Mouse (Mus musculus) adrenal gland (tissue): Measurements from ENCODE around the gene Scg5.

ENCODE experiments used
- intact Hi-C: fragments of 180-260 bp; cut with DNase I; formaldehyde crosslinking; loops from one replicate; pipeline ENCODE4 v1.15.1; 2025

Scg5 gene

DNA sequence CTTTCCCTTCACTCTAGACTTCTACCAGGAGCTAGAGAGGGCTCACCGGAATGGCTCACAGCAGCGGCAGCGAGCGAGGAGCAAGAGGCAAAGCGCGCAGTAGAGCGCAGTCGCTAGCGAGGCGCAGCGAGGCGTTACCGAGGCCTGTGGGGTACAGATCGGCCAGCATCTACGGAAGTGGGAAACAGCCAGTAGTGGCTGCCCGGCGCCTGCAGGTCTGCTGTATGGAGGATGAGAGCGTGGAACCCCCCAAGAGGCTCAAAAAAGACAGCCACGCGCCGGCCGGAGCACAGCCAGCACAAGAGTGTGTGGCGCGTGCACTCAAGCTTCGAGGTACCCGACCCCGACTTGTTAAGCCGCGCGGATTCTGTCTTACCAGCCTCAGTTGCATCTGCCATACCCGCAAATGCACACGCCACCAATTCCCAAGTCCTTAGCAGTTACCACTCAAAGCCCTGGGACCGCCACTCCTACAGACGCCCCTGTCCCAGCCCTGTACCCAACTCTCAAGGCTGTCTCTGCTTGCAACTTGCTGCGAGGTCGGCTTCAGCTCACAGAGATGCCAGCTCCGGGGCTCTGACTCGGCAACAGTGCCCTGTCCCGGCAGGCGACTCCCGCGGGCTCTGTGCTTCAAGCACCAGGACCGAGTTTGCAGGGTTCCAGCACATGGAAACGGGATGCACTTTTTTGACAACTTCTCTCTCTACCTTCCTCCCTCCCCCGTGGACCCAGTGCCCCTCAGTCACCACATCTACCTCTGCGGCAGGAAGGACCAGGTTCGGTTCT is 71.2 kb downstream of the Scg5 start:
- intact Hi-C loops: no loop called here

DNA sequence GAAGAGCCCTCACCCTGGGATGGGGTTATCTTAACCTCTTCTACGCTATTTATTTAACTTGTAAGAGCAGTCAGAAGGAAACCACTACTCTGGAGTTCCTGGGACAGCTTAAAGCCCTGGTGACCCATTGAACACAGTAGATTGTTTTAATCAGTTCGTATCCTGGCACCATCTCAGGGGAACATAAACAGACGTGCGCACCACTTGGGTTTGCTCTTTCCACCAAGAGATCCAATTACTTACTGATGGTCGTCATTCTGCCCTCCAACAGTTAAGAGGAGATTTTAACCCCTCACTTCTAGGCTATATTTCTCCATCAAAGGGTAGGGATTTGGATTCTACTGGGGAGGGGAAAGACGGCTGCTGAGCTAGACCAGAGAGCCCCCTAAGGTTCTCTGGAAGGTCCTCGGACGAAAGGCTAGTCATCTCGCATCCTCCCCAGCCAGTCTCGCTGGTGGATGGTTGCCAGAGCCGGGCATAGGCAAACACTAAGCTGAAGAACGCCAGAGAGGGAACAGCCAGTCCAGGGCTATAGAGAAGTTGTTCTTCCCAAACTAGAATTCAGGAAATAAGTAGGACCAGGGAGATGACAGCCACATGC is 71.9 kb downstream of the Scg5 start:
- intact Hi-C loops: no loop called here

- intact Hi-C loops: no loop called here
Measured at GRCm38 (mm10) chr2:113749721-113750120, 79.2 kb downstream of the Scg5 start.

GRCm38 (mm10) chr2:113749309-113749708 is 79.6 kb downstream of the Scg5 start:
- intact Hi-C loops: no loop called here

- intact Hi-C loops: no loop called here
Measured at GRCm38 (mm10) chr2:113728581-113728980, 100.3 kb downstream of the Scg5 start.
